Mouse (Mus musculus) limb, embryonic 11.5 days (tissue): ENCODE measurements at regions not wholly inside any gene's neighbourhood (a gene's known extent, or its start where the extent isn't known, plus 50 kb on each side); places are given as distances from the start of the nearest gene placed in this dataset.

Experiments used
- ATAC-seq: fragments of 200-750 bp; cut with Nextera tagmentation; 2 replicates; pipeline ENCODE4 v1.8.0; 2017; ENCODE audit warnings: low read depth; ENCODE audit not compliant: insufficient number of reproducible peaks, low FRiP score, low TSS enrichment
- DNase-seq: peaks from one replicate; pipeline ENCODE4 v3.0.0-alpha.2; 2015; ENCODE audit warnings: low spot score
- H3K27ac ChIP-seq: fragments of 300-500 bp; sonication (generic); replicated peaks from 2 replicates; pipeline ENCODE4 v1.5.1; 2014; ENCODE audit warnings: low read depth, mild to moderate bottlenecking, low read length
- H3K27me3 ChIP-seq: fragments of 300-500 bp; sonication (generic); 2 replicates; pipeline ENCODE4 v1.6.1; 2014; ENCODE audit warnings: mild to moderate bottlenecking, low read length, mixed read lengths; ENCODE audit not compliant: control insufficient read depth, insufficient read depth
- H3K36me3 ChIP-seq: fragments of 300-500 bp; sonication (generic); 2 replicates; pipeline ENCODE4 v1.6.1; 2014; ENCODE audit warnings: mild to moderate bottlenecking, low read length, moderate library complexity, mixed read lengths; ENCODE audit not compliant: control insufficient read depth, insufficient read depth
- H3K4me1 ChIP-seq: fragments of 300-500 bp; sonication (generic); 2 replicates; pipeline ENCODE4 v1.6.1; 2014; ENCODE audit warnings: low read length, mixed read lengths; ENCODE audit not compliant: control insufficient read depth, insufficient read depth
- H3K4me2 ChIP-seq: fragments of 300-500 bp; sonication (generic); 2 replicates; pipeline ENCODE4 v1.6.1; 2014; ENCODE audit warnings: low read depth, mild to moderate bottlenecking, moderate library complexity; ENCODE audit not compliant: severe bottlenecking
- H3K4me3 ChIP-seq: fragments of 300-500 bp; sonication (generic); 2 replicates; pipeline ENCODE4 v1.5.1; 2014; ENCODE audit warnings: low read depth, low read length
- H3K9ac ChIP-seq: fragments of 300-500 bp; sonication (generic); 2 replicates; pipeline ENCODE4 v1.6.1; 2014; ENCODE audit warnings: mild to moderate bottlenecking, low read length
- H3K9me3 ChIP-seq: fragments of 300-500 bp; sonication (generic); 2 replicates; pipeline ENCODE4 v1.6.1; 2016; ENCODE audit warnings: low read length; ENCODE audit not compliant: control insufficient read depth
- WGBS: fragments of 180-500 bp; shearing (Covaris S2); extraction: QIAGEN DNeasy Blood & Tissue Kit; methylation state at CpG from one replicate; pipeline ENCODE4 v1.1.7; 2014; 5-methylcytosine and 5-hydroxymethylcytosine counted together

- no peak for ATAC-seq
- Histone ChIP-seq H3K27me3 (no peaks in the 10 kb centered on the region), H3K36me3 (no peaks in the 10 kb centered on the region), H3K4me2 (no peak overlapping the region), H3K4me3 (no peak overlapping the region), H3K4me1 (no peaks in the 10 kb centered on the region), H3K27ac (no peak overlapping the region), H3K9me3 (no peaks in the 10 kb centered on the region), H3K9ac (no peak overlapping the region)
- DNase-seq = no peak
- WGBS = 78% methylated on average over 2 of the region's 2 CpGs
Observed at GRCm38 (mm10) chr10:15443281-15443680, 725.3 kb upstream of the Gje1 start.

- Histone ChIP-seq H3K27me3 (no peaks in the 10 kb centered on the region), H3K27ac (no peak overlapping the region), H3K9me3 (no peaks in the 10 kb centered on the region), H3K4me2 (no peak overlapping the region), H3K9ac (no peak overlapping the region), H3K4me1 (no peaks in the 10 kb centered on the region), H3K36me3 (no peaks in the 10 kb centered on the region), H3K4me3 (no peak overlapping the region)
- no peak for DNase-seq
- ATAC-seq = no peak
- WGBS = 96% methylated on average over 1 of the region's 1 CpGs
Observed at GRCm38 (mm10) chr10:15441216-15441615, 723.2 kb upstream of the Gje1 start.

GRCm38 (mm10) chr10:15426746-15427145 lies 708.7 kb upstream of the Gje1 start:
- Histone ChIP-seq H3K27ac (no peak overlapping the region), H3K27me3 (no peaks in the 10 kb centered on the region), H3K4me1 (no peaks in the 10 kb centered on the region), H3K4me2 (no peak overlapping the region), H3K9me3 (no peaks in the 10 kb centered on the region), H3K9ac (no peak overlapping the region), H3K36me3 (no peaks in the 10 kb centered on the region), H3K4me3 (no peak overlapping the region)
- 77% methylated on average over 2 of the region's 2 CpGs for WGBS
- ATAC-seq (no peak), DNase-seq (no peak)

GRCm38 (mm10) chr10:15406211-15406610 lies 688.2 kb upstream of the Gje1 start:
- WGBS = 60% methylated on average over 2 of the region's 2 CpGs
- H3K9me3 ChIP-seq = no peaks in the 10 kb centered on the region
- ATAC-seq = no peak
- no peak overlapping the region for H3K9ac ChIP-seq
- no peaks in the 10 kb centered on the region for H3K27me3 ChIP-seq
- DNase-seq = no peak
- H3K27ac ChIP-seq = no peak overlapping the region
- no peaks in the 10 kb centered on the region for H3K4me1 ChIP-seq
- H3K36me3 ChIP-seq = no peaks in the 10 kb centered on the region
- H3K4me2 ChIP-seq = no peak overlapping the region
- no peak overlapping the region for H3K4me3 ChIP-seq

DNA sequence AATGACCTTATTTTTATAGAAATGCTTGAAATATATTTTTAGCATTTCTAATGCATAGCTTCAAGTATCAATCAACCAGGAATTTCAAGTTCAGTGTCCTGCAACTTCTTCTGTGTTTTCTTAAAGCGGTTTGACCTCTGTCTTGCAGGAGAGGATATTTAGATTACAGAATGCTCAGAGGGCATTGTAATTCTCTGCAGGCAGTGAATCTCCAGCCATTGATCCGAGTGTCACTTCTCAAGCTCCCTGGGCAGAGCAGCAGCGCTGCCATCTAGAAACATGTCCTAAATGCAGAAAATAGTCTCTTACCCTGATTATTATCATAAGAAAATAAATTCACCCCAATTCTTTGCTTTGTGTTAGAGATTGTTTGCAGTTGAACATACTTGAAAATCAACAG lies 687.7 kb upstream of the Gje1 start:
- no peak overlapping the region for H3K9ac ChIP-seq
- no peaks in the 10 kb centered on the region for H3K9me3 ChIP-seq
- 40% methylated on average over 3 of the region's 3 CpGs for WGBS
- ATAC-seq (no peak), DNase-seq (no peak)
- no peak overlapping the region for H3K4me2 ChIP-seq
- H3K36me3 ChIP-seq = no peaks in the 10 kb centered on the region
- H3K27me3 ChIP-seq = no peaks in the 10 kb centered on the region
- H3K4me3 ChIP-seq = no peak overlapping the region
- no peak overlapping the region for H3K27ac ChIP-seq
- H3K4me1 ChIP-seq = no peaks in the 10 kb centered on the region

DNA sequence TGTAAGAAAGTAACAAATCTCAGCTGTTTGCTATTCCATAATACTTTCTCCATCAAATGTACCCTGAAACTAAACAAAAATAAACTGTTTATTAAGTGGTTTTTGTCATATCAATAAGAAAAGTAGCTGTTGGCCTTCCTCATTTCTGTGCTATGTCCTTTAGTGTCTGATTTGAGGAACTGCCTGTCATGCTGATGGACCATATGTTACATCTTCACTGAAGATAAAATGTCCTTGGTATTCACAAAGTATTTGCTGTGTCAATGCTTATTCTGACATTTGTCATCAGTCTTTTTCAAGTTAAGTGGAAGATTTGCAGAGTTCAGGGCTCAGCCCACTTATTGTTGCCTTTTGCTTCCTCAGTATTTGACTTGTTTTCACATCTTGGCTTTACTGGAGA lies 682.0 kb upstream of the Gje1 start:
- H3K4me3 ChIP-seq = no peak overlapping the region
- H3K27ac ChIP-seq = no peak overlapping the region
- H3K9me3 ChIP-seq = no peaks in the 10 kb centered on the region
- DNase-seq (no peak), ATAC-seq (no peak)
- no peaks in the 10 kb centered on the region for H3K36me3 ChIP-seq
- no peak overlapping the region for H3K9ac ChIP-seq
- H3K4me1 ChIP-seq = no peaks in the 10 kb centered on the region
- H3K27me3 ChIP-seq = no peaks in the 10 kb centered on the region
- no peak overlapping the region for H3K4me2 ChIP-seq

- Histone ChIP-seq H3K4me2 (no peak overlapping the region), H3K27me3 (no peaks in the 10 kb centered on the region), H3K9me3 (no peaks in the 10 kb centered on the region), H3K4me3 (no peak overlapping the region), H3K4me1 (no peaks in the 10 kb centered on the region), H3K27ac (no peak overlapping the region), H3K9ac (no peak overlapping the region), H3K36me3 (no peaks in the 10 kb centered on the region)
- ATAC-seq (no peak), DNase-seq (no peak)
- WGBS = 79% methylated on average over 1 of the region's 1 CpGs
Observed at GRCm38 (mm10) chr10:15397114-15397513, 679.1 kb upstream of the Gje1 start.

GRCm38 (mm10) chr10:15395295-15395694 lies 677.3 kb upstream of the Gje1 start:
- Histone ChIP-seq H3K9me3 (no peaks in the 10 kb centered on the region), H3K4me3 (no peak overlapping the region), H3K27me3 (no peaks in the 10 kb centered on the region), H3K36me3 (no peaks in the 10 kb centered on the region), H3K4me2 (no peak overlapping the region), H3K4me1 (no peaks in the 10 kb centered on the region), H3K27ac (no peak overlapping the region), H3K9ac (no peak overlapping the region)
- WGBS = 43% methylated on average over 2 of the region's 2 CpGs
- no peak for DNase-seq
- no peak for ATAC-seq

DNA sequence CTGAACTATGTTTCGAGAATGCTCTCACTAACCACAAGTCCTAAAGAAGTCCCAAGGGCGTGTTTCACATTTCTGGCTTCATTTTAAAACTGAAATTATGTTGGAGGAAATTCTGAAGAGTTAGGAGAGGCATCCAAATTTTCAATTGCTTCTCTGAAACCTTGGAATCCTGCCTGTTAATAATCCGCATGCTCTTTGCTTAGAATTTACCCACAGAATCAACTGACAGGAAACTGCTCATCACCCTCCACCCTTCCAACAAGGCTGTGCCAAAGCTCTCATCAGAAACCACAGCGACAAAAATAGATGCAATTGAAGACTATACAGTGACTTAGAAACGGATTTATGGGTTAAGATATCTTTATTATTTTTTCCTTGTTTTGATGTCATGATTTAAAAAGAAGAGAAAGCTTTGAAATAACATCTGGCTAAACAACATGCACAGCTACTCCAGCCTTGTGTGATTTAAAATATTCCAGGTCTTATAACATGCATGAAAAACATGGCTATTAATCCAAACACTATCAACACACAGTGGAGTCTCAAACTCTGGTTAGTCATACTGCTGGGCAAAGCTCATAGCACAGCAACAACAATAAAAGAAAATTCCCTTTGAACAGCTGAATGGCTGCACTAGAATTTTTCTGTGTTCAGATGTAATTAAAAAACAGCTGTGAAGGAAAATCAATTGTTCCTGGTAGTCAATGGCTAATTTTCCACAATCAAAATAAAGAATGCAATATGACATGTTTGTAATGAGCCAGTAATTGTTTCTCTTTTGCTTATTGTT lies 674.2 kb upstream of the Gje1 start:
- Histone ChIP-seq H3K4me2 (no peak overlapping the region), H3K27me3 (no peaks in the 10 kb centered on the region), H3K27ac (no peak overlapping the region), H3K9ac (no peak overlapping the region), H3K36me3 (no peaks in the 10 kb centered on the region), H3K4me1 (no peaks in the 10 kb centered on the region), H3K4me3 (no peak overlapping the region), H3K9me3 (no peaks in the 10 kb centered on the region)
- DNase-seq = no peak
- ATAC-seq = no peak
- WGBS = 75% methylated on average over 5 of the region's 5 CpGs
